Mouse (Mus musculus): Measurements from ENCODE around the gene Cdc73.
"Not testable (repeated sequence)": the region's sequence is repeated elsewhere in the genome, so short reads cannot be mapped to it uniquely, and the experiment has no call there.

The Cdc73 gene

GRCm38 (mm10) chr1:143675734-143676361 lies 26.8 kb downstream of the Cdc73 start:
- in situ Hi-C loops (cut with MboI, MseI), result no loop called here

- in situ Hi-C loops (cut with MboI, MseI), result not testable (repeated sequence)
Observed at GRCm38 (mm10) chr1:143664786-143665185, 37.9 kb downstream of the Cdc73 start.

- in situ Hi-C loops (cut with MboI, MseI), result no loop called here
Observed at GRCm38 (mm10) chr1:143663197-143663596, 39.5 kb downstream of the Cdc73 start.

- in situ Hi-C loops (cut with MboI, MseI), result no loop called here
Observed at GRCm38 (mm10) chr1:143653646-143654045, 49.0 kb downstream of the Cdc73 start.

DNA sequence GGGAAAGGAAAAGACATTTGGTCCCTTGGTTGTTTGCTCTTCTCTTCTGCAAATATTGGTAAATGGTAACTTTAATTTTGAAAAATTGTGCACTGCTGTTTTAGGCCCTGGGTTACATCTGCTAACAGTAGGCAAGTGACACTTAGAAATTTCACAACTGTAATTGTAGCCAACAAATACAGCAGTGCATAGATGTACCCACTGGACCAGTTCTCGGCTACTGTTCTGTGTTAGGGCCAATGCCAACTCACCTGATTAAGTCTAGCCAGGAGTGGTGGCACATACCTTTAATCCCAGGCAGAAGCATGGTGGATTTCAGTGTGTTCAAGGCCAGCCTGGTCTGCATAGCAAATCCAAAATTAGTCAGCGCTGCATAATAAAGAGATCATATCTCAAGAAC lies 52.4 kb downstream of the Cdc73 start:
- in situ Hi-C loops (cut with MboI, MseI), result no loop called here

DNA sequence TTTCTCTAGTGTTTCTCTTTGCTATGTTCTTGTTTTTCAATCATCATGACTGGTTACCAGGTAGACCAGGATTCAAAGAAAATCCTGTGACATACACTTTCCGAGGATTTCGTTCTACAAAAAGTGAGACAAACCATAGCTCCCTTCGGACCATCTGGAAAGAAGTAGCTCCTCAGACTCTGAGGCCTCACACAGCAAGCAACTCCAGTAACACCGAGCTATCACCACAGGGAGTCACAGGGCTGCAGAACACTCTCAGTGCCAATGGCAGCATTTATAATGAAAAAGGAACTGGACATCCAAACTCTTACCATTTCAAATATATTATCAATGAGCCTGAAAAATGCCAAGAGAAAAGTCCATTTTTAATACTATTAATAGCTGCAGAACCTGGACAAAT lies 56.5 kb downstream of the Cdc73 start:
- in situ Hi-C loops (cut with MboI, MseI), result no loop called here

DNA sequence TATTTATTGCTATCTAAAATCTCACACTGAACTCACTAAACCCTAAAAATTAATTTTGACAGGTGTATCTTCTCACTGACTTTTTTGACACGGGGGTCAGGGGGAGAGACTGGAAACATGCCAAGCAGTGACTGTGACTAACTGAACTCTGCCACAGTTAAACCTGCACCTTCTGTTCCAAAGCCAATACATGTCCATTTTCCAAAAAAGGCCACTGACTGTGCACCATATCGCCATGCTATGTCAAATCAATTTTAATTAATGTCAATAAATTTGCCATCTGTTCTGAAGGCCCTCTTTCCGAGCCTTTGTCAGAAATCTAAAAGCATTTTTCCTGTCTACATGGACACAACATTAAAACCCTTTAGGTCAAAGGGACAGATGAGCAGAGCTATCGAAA lies 57.3 kb downstream of the Cdc73 start:
- in situ Hi-C loops (cut with MboI, MseI), result no loop called here

DNA sequence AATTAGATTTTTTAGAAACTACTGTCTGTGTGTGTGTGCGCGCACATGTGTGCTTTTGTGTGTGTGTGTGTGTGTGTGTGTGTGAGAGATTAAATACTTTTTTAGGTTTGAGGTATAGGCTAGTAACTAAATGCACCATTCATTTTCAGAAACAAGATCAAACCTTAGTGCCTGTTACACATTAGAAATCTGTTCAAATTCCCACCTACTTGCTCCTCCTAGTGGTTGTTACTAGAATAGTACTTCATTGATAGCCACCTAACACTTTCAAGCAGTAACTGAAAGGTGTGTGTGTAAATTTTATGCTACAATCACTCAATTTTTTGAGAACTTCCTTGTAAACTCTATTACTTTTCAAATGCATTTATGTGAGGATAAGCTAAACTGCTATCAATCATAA lies 58.5 kb downstream of the Cdc73 start:
- in situ Hi-C loops (cut with MboI, MseI), result no loop called here

- in situ Hi-C loops (cut with MboI, MseI), result no loop called here
Observed at GRCm38 (mm10) chr1:143640650-143641407, 61.9 kb downstream of the Cdc73 start, which contains the start of gene B3galt2. Gene B3galt2, plus strand, starts transcription at chr1:143640664.

DNA sequence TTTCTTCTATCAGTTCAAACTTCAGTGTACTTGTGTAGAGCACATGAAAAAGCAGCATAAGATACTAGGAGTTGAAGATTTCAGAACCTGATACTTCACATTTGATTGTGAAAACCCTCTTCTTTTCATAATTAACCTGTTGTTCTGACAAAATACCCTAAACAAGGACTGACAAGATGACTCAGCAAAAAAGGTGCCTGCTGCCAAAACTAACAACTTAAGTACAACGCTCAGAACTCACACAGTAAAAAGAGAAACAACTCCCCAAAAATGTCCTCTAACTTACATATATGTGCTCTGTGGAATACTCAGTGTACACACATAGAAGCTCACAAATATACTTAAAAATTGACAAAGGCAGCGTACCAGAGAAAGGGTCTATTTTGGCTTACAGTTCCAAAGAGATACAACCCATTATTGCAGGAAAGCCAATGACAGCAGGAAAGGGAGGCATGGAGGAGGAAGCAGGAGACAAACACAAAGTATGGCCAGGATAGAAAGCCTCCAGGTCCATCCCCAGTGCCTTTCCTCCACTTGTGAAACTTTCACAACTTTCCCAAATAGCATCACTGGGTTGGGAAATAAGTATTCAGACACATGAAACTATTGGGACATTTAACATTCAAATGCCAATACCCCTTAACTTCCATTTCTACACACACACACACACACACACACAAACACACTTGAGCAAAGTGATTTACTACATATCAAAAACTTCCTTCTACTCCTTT lies 69.7 kb downstream of the Cdc73 start:
- in situ Hi-C loops (cut with MboI, MseI), result no loop called here

- in situ Hi-C loops (cut with MboI, MseI), result no loop called here
Observed at GRCm38 (mm10) chr1:143632361-143632760, 70.3 kb downstream of the Cdc73 start.

GRCm38 (mm10) chr1:143631337-143631736 lies 71.4 kb downstream of the Cdc73 start:
- in situ Hi-C loops (cut with MboI, MseI), result no loop called here

- in situ Hi-C loops (cut with MboI, MseI), result no loop called here
Observed at GRCm38 (mm10) chr1:143622634-143623033, 80.1 kb downstream of the Cdc73 start.

DNA sequence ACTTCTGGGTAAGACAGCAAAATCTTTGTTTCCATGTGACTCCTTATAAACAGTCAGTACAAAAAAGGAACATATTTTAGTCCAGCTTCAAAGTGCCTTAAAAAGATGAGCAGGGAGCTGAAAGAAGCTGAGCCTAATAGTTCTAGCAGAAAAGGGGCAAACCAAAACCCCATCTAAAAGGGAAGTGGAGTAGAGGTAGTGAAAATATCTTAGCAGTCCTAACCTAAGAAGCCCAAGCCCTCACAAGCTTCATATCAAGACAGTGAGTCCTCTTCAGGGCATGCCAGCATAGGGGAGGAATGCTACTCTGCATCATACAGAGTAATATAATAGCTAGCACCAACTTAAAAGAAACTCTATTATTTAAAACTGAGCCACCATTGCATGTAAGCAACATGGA lies 80.8 kb downstream of the Cdc73 start:
- in situ Hi-C loops (cut with MboI, MseI), result no loop called here

- in situ Hi-C loops (cut with MboI, MseI), result no loop called here
Observed at GRCm38 (mm10) chr1:143619760-143620159, 82.9 kb downstream of the Cdc73 start.

- in situ Hi-C loops (cut with MboI, MseI), result no loop called here
Observed at GRCm38 (mm10) chr1:143612901-143613300, 89.8 kb downstream of the Cdc73 start.

DNA sequence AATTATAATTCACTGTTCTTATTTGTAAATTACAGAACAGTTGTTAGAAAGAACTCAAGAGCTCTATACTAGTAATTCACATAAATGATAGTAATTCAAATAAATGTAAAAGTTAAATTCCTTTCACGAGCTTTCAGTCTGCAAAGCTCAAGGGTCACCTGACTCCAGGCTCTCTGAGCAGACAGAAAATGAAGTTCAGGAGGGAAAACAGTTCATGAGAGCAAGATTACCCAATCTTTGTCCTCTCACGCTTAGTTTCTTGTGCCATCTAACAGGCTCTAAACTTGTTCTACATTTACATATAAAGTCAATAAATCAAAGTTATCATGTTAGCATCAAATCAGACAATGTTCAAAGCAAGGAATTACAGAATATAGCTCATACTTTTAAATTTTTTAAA lies 93.8 kb downstream of the Cdc73 start:
- in situ Hi-C loops (cut with MboI, MseI), result no loop called here

GRCm38 (mm10) chr1:143596864-143597263 lies 105.8 kb downstream of the Cdc73 start:
- in situ Hi-C loops (cut with MboI, MseI), result no loop called here

- in situ Hi-C loops (cut with MboI, MseI), result no loop called here
Observed at GRCm38 (mm10) chr1:143576824-143577543, 125.7 kb downstream of the Cdc73 start.

DNA sequence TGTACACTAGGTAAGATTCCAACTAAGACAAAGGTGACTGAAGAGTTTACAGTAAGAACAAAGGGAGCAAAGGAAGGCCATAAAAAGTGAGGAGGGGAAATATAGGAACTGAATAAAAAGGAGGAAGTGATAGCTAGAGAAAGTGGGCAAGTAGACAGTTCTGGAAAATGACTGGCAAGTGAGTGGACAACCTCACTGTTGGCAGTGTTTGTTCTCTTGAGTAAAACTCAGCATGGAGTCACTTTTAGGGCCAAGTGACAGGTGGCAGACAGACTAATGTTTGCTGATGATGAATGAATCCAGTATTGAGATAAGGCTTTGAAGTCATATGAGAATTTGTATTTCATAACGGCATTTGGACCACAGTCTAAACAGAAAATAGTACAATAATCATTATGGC lies 144.5 kb downstream of the Cdc73 start:
- in situ Hi-C loops (cut with MboI, MseI), result no loop called here

DNA sequence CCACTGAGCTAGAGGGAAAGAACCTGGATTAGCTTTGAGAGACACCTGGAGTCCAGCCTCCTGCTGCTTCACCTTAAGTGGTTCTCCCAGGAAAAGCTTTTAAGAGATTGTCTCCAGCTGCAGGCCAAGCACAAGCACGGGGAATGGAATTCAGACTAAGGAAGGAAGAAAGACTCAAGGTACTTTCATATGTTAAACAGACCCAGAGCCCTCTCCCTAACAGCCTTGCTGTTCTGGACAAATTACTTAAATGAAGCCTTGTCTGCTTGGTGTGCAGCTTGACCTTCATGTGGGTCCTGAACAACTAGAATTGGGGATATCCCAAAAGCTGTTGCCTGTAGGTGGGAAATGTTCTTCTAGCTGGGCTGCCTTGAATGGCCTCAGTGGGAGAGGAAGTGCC lies 147.2 kb downstream of the Cdc73 start:
- in situ Hi-C loops (cut with MboI, MseI), result no loop called here

DNA sequence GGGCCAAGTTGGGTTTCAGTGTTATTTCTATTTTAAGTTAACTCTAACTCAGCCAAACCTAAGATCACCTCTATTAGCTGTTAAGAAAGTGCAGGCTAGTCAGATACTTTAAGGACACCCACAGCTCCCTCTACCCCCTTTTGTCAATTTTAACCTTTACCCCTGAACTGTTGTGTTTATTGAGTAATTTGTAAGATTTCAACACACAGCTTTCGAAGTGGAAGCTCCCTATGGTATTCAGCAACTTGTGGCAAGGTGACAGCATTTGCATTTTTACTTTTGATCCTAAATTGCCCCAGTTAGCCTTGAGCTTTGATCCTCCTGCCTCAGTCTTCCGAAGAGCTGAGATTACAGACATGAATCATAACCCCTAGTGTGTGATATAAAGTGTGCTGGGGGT lies 148.1 kb downstream of the Cdc73 start:
- in situ Hi-C loops (cut with MboI, MseI), result no loop called here

Measured in T-helper 1 cell (primary cell).